Mouse (Mus musculus): ENCODE data around the gene Cel. TPM values are rescaled to one million over a fixed set of nuclear protein-coding genes. Genes with fewer than 3 reads are reported as not detected.
A peak's percentile ranks its signal among the peaks of the same experiment; 100 is the strongest.

Gene Cel
- polyA plus RNA-seq, 1 experiment from 2014 or later: not detected

DNA sequence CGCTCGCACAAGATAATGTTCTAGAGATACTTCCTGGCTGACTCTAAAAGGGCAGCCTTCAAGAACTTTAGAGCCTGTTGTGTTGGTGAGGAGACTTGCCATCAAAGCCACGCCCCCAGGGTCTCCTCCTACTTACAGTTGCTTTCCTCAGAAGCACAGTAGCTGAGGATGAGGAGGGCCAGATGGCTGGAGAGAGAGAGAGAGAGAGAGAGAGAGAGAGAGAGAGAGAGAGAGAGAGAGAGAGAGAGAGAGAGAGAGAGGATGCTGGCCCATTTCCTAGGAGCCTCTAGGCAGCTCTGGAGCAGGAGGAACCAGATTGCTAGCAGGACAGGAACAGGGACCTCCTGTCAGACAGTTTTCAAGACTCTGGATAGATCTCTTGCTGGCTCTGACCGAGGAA lies 27.0 kb downstream of the Cel start:
- no peak for ATAC-seq (ENCODE audit: insufficient number of reproducible peaks, insufficient read depth, low FRiP score, low read depth)
- no peaks in the 10 kb centered on the region for H3K9me3 ChIP-seq (ENCODE audit: control insufficient read depth, low read length)
- 0 out of 2 replicates have a peak, but pooled peaks cover 5% of the 10 kb centered on the region for H3K36me3 ChIP-seq (ENCODE audit: control insufficient read depth, insufficient read depth, low read length)
- peak overlapping the region; percentile 89 for H3K4me2 ChIP-seq (ENCODE audit: low read length)
- H3K27me3 ChIP-seq (ENCODE audit: control insufficient read depth, insufficient read depth, low read length): no peaks in the 10 kb centered on the region
- H3K27ac ChIP-seq (replicated peaks in 1 of 2; ENCODE audit: control insufficient read depth in 1 of 2, insufficient read depth in 1 of 2, low read depth in 2 of 2, low read length in 2 of 2): peak overlapping the region; percentile 46 to 91
- no peak overlapping the region for H3K4me3 ChIP-seq (ENCODE audit: control insufficient read depth in 1 of 2, insufficient read depth in 1 of 2, low read depth in 1 of 2, low read length in 2 of 2)
- no peak overlapping the region for H3K9ac ChIP-seq (ENCODE audit: low read length)
- WGBS: 56% methylated on average over 4 of the region's 4 CpGs
- peaks cover 48 to 72% of the 10 kb centered on the region in 2 experiments for H3K4me1 ChIP-seq (ENCODE audit: control insufficient read depth in 2 of 2, insufficient read depth in 2 of 2, low read length in 2 of 2)

DNA sequence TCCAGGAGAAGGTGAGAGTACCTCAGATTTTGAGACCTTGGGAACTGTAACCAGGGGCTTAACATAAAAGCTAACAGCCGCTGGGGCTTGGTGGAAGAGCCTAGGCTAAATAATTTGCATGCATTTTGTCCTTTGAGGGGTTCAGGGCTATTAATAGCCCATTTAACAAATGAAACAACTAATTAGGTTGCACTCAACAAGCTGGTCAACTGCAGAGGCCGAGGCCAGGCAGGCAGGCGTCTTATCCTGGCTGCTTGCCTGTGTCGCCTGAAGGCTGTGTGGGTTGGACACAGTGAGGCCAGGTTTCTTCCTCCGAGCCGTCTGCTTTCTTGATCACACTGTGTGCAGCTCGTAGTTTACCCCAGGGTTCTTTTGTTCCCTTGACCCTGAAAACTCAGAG lies 27.6 kb downstream of the Cel start:
- Histone ChIP-seq H3K36me3 (ENCODE audit: control insufficient read depth, insufficient read depth, low read length) (0 out of 2 replicates have a peak, but pooled peaks cover 2% of the 10 kb centered on the region), H3K4me2 (ENCODE audit: low read length) (peak overlapping the region; percentile 89), H3K4me3 (ENCODE audit: control insufficient read depth in 1 of 2, insufficient read depth in 1 of 2, low read depth in 1 of 2, low read length in 2 of 2) (no peak overlapping the region), H3K9me3 (ENCODE audit: control insufficient read depth, low read length) (no peaks in the 10 kb centered on the region), H3K27ac (replicated peaks in 1 of 2; ENCODE audit: control insufficient read depth in 1 of 2, insufficient read depth in 1 of 2, low read depth in 2 of 2, low read length in 2 of 2) (peak overlapping the region; percentile 46 to 91), H3K4me1 (ENCODE audit: control insufficient read depth in 2 of 2, insufficient read depth in 2 of 2, low read length in 2 of 2) (peaks cover 49 to 73% of the 10 kb centered on the region in 2 experiments), H3K27me3 (ENCODE audit: control insufficient read depth, insufficient read depth, low read length) (no peaks in the 10 kb centered on the region), H3K9ac (ENCODE audit: low read length) (peak overlapping the region; percentile 86; the same call in 1 of the 2 replicates)
- WGBS: 41% methylated on average over 7 of the region's 7 CpGs
- no peak for ATAC-seq (ENCODE audit: insufficient number of reproducible peaks, insufficient read depth, low FRiP score, low read depth)

DNA sequence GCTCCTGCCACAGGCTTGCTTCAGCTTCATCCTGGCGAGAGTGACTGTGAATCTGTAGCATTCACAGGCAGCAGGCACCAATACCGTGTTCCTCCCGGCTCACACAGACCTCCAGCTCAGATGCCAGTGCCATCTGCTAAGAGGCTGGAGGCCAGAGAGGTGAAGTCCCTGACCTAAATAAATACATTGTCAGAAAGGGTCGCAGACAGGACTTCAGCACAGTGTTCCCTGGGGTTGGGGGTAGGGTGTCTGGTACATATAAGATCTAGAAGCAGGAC lies 28.0 kb downstream of the Cel start:
- Histone ChIP-seq H3K9me3 (ENCODE audit: control insufficient read depth, low read length) (no peaks in the 10 kb centered on the region), H3K4me1 (ENCODE audit: control insufficient read depth in 2 of 2, insufficient read depth in 2 of 2, low read length in 2 of 2) (peaks cover 51 to 76% of the 10 kb centered on the region in 2 experiments), H3K9ac (ENCODE audit: low read length) (peak overlapping the region; percentile 86; the same call in 1 of the 2 replicates), H3K27me3 (ENCODE audit: control insufficient read depth, insufficient read depth, low read length) (no peaks in the 10 kb centered on the region), H3K27ac (replicated peaks in 1 of 2; ENCODE audit: control insufficient read depth in 1 of 2, insufficient read depth in 1 of 2, low read depth in 2 of 2, low read length in 2 of 2) (peak overlapping the region; percentile 84 to 91), H3K36me3 (ENCODE audit: control insufficient read depth, insufficient read depth, low read length) (no peaks in the 10 kb centered on the region), H3K4me2 (ENCODE audit: low read length) (peak overlapping the region; percentile 89), H3K4me3 (ENCODE audit: control insufficient read depth in 1 of 2, insufficient read depth in 1 of 2, low read depth in 1 of 2, low read length in 2 of 2) (peak overlapping the region; percentile 8 to 70; a peak in 1 of 4 replicates)
- ATAC-seq (ENCODE audit: insufficient number of reproducible peaks, insufficient read depth, low FRiP score, low read depth): no peak
- 49% methylated on average over 4 of the region's 4 CpGs for WGBS

GRCm38 (mm10) chr2:28534436-28535262 lies 28.6 kb downstream of the Cel start:
- H3K36me3 ChIP-seq (ENCODE audit: control insufficient read depth, insufficient read depth, low read length): no peaks in the 10 kb centered on the region
- H3K9ac ChIP-seq (ENCODE audit: low read length): peak overlapping the region; percentile 86
- 39% methylated on average over 11 of the region's 11 CpGs for WGBS
- H3K4me2 ChIP-seq (ENCODE audit: low read length): peak overlapping the region; percentile 89
- ATAC-seq (ENCODE audit: insufficient number of reproducible peaks, insufficient read depth, low FRiP score, low read depth): peak; percentile 12; the same call in 1 of the 2 replicates
- H3K9me3 ChIP-seq (ENCODE audit: control insufficient read depth, low read length): no peaks in the 10 kb centered on the region
- H3K27ac ChIP-seq (replicated peaks in 1 of 2; ENCODE audit: control insufficient read depth in 1 of 2, insufficient read depth in 1 of 2, low read depth in 2 of 2, low read length in 2 of 2): peak overlapping the region; percentile 84 to 91
- H3K4me3 ChIP-seq (ENCODE audit: control insufficient read depth in 1 of 2, insufficient read depth in 1 of 2, low read depth in 1 of 2, low read length in 2 of 2): peak overlapping the region; percentile 70 to 72
- no peaks in the 10 kb centered on the region for H3K27me3 ChIP-seq (ENCODE audit: control insufficient read depth, insufficient read depth, low read length)
- peaks cover 52 to 76% of the 10 kb centered on the region in 2 experiments for H3K4me1 ChIP-seq (ENCODE audit: control insufficient read depth in 2 of 2, insufficient read depth in 2 of 2, low read length in 2 of 2)

DNA sequence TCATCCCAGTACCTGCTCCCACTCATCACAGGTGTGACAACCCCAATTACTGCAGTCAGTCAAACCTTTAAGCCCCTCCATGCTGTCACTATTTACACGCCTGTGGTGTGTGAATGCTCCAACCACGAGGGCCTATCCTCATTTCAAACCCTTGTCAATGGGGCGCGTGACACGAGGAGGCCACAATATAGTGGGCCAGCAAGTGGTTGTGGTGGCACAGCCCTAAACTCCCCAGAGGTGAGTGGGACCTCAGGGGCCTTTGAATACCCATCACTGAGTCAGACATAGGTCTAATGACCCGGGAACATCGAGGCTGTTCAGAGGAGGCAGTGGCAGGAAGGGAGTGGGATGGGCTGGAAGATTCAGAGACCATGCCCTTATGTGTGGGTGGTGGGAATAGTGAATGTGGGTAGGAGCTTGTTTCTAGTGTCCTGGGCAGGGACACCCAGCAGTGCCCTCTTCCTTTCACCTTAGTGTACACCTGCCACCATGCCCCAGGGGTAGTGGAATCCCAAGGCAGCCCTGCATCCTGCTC lies 29.2 kb downstream of the Cel start:
- H3K9me3 ChIP-seq (ENCODE audit: control insufficient read depth, low read length): no peaks in the 10 kb centered on the region
- H3K4me3 ChIP-seq (ENCODE audit: control insufficient read depth in 1 of 2, insufficient read depth in 1 of 2, low read depth in 1 of 2, low read length in 2 of 2): peak overlapping the region; percentile 70 to 72
- H3K4me2 ChIP-seq (ENCODE audit: low read length): peak overlapping the region; percentile 89
- peak overlapping the region; percentile 86 for H3K9ac ChIP-seq (ENCODE audit: low read length)
- H3K36me3 ChIP-seq (ENCODE audit: control insufficient read depth, insufficient read depth, low read length): no peaks in the 10 kb centered on the region
- H3K27me3 ChIP-seq (ENCODE audit: control insufficient read depth, insufficient read depth, low read length): no peaks in the 10 kb centered on the region
- peak overlapping the region; percentile 84 to 91 for H3K27ac ChIP-seq (replicated peaks in 1 of 2; ENCODE audit: control insufficient read depth in 1 of 2, insufficient read depth in 1 of 2, low read depth in 2 of 2, low read length in 2 of 2)
- no peak for ATAC-seq (ENCODE audit: insufficient number of reproducible peaks, insufficient read depth, low FRiP score, low read depth)
- 64% methylated on average over 7 of the region's 7 CpGs for WGBS
- peaks cover 47 to 71% of the 10 kb centered on the region in 2 experiments for H3K4me1 ChIP-seq (ENCODE audit: control insufficient read depth in 2 of 2, insufficient read depth in 2 of 2, low read length in 2 of 2)

DNA sequence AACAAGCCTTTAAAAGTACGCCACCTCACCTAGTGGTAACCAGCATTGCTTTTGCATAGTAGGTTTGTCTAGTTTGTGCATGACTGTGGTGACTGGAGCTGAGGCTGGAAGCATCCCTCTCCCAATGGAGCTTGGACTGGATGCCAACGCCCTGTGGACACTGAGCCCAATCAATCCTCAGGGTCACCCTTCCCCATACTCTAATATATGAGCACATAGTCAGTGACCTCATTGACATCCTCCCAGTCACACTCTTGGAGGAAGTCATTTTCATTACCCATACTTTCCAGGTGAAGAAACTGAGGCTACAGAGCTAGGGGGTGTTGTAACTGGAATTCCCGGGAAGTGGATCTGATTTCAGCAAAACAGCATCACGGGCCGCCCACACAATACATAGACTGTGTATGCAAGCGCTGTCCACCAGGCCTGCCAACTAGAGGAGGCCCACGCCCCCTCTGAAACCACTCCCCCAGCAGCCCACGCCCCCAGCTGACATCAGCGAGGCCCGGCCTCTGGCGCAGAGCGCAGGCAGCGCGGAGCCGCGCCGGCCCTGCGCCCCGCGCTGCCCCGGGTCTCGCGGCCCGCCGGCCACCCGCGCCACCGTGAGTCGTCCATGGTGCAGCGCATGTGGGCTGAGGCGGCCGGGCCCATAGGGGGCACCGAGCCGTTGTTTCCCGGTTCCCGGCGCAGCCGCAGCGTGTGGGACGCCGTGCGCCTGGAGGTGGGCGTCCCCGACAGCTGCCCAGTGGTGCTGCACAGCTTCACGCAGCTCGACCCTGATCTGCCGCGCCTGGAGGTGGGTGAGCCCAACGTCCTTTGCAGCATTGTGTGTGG lies 30.0 kb downstream of the Cel start:
- Histone ChIP-seq H3K4me1 (ENCODE audit: control insufficient read depth in 2 of 2, insufficient read depth in 2 of 2, low read length in 2 of 2) (peaks cover 42 to 64% of the 10 kb centered on the region in 2 experiments), H3K27ac (replicated peaks in 1 of 2; ENCODE audit: control insufficient read depth in 1 of 2, insufficient read depth in 1 of 2, low read depth in 2 of 2, low read length in 2 of 2) (peak overlapping the region; percentile 84 to 91), H3K36me3 (ENCODE audit: control insufficient read depth, insufficient read depth, low read length) (no peaks in the 10 kb centered on the region), H3K4me2 (ENCODE audit: low read length) (peak overlapping the region; percentile 89), H3K4me3 (ENCODE audit: control insufficient read depth in 1 of 2, insufficient read depth in 1 of 2, low read depth in 1 of 2, low read length in 2 of 2) (peak overlapping the region; percentile 70 to 72), H3K9ac (ENCODE audit: low read length) (peak overlapping the region; percentile 86), H3K9me3 (ENCODE audit: control insufficient read depth, low read length) (no peaks in the 10 kb centered on the region), H3K27me3 (ENCODE audit: control insufficient read depth, insufficient read depth, low read length) (no peaks in the 10 kb centered on the region)
- peak; percentile 81 for ATAC-seq (ENCODE audit: insufficient number of reproducible peaks, insufficient read depth, low FRiP score, low read depth)
- 2% methylated on average over 49 of the region's 49 CpGs for WGBS

GRCm38 (mm10) chr2:28530311-28530710 lies 32.9 kb downstream of the Cel start:
- WGBS: 69% methylated on average over 7 of the region's 7 CpGs
- no peaks in the 10 kb centered on the region for H3K9me3 ChIP-seq (ENCODE audit: control insufficient read depth, low read length)
- H3K4me2 ChIP-seq (ENCODE audit: low read length): no peak overlapping the region
- H3K36me3 ChIP-seq (ENCODE audit: control insufficient read depth, insufficient read depth, low read length): no peaks in the 10 kb centered on the region
- ATAC-seq (ENCODE audit: insufficient number of reproducible peaks, insufficient read depth, low FRiP score, low read depth): no peak
- no peak overlapping the region for H3K9ac ChIP-seq (ENCODE audit: low read length)
- no peaks in the 10 kb centered on the region for H3K27me3 ChIP-seq (ENCODE audit: control insufficient read depth, insufficient read depth, low read length)
- H3K4me1 ChIP-seq (ENCODE audit: control insufficient read depth in 2 of 2, insufficient read depth in 2 of 2, low read length in 2 of 2): peaks cover 42 to 64% of the 10 kb centered on the region in 2 experiments
- 0 out of 4 replicates have a peak overlapping the region, but pooled peaks of 1 of the 2 experiments have one; percentile 14 for H3K27ac ChIP-seq (replicated peaks in 1 of 2; ENCODE audit: control insufficient read depth in 1 of 2, insufficient read depth in 1 of 2, low read depth in 2 of 2, low read length in 2 of 2)
- H3K4me3 ChIP-seq (ENCODE audit: control insufficient read depth in 1 of 2, insufficient read depth in 1 of 2, low read depth in 1 of 2, low read length in 2 of 2): no peak overlapping the region

Measured in heart, embryonic 14.5 days (tissue).